Mouse (Mus musculus): Measurements from ENCODE around the gene Bsn. TPM values are rescaled to one million over a fixed set of nuclear protein-coding genes. Genes with fewer than 3 reads are reported as not detected.

The Bsn gene
- total RNA-seq, 2 experiments from 2014 or later: 0.07 to 0.11 TPM

DNA sequence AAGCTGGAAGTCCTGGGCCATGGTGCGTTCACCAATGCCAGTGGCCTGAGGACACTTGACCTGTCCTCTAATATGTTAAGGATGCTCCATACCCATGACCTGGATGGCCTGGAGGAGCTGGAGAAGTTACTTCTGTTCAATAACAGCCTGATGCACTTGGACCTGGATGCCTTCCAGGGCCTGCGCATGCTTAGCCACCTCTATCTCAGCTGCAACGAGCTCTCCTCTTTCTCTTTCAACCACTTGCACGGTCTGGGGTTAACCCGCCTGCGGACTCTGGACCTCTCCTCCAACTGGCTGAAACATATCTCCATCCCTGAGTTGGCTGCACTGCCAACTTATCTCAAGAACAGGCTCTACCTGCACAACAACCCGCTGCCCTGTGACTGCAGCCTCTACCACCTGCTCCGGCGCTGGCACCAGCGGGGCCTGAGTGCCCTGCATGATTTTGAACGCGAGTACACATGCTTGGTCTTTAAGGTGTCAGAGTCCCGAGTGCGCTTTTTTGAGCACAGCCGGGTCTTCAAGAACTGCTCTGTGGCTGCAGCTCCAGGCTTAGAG is 136.4 kb downstream of the Bsn start:
- no peak for DNase-seq

DNA sequence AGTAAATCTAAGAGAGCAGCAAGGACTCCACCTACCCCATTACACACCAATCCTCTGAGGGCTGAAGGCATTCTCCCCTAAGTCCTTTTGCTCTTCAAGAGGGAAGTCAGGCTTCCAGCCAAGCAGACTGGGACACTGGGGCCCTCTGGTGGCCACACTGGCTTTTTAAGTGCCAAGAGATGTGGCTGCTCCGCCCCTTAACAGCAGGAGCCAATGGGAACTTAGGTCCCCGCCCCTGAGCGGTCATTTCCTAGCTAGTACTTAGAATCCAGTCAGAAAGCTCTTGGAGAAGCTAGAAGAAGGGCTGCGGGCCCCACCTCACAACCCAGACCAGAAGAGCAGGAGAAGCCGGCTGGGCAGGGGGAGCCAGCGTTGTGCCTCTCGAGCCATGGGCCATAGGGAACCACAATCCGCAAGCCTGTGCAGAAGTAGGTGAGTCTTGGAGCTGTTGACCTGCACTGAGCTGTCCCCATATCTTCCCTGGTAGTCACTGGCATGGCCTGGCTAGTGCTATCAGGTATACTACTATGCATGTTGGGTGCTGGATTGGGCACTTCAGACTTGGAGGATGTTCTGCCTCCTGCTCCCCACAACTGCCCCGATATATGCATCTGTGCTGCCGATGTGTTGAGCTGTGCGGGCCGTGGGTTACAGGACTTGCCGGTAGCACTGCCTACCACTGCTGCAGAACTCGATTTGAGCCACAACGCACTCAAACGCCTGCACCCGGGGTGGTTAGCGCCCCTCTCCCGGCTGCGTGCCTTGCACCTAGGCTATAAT is 137.1 kb downstream of the Bsn start, which contains the start of gene Amigo3:
TSS of gene Amigo3 (plus strand) at position 275 of the 780 bp plus-strand sequence.
- DNase-seq: peak; percentile 99

GRCm38 (mm10) chr9:108052411-108052810 is 137.8 kb downstream of the Bsn start:
- no peak for DNase-seq

DNA sequence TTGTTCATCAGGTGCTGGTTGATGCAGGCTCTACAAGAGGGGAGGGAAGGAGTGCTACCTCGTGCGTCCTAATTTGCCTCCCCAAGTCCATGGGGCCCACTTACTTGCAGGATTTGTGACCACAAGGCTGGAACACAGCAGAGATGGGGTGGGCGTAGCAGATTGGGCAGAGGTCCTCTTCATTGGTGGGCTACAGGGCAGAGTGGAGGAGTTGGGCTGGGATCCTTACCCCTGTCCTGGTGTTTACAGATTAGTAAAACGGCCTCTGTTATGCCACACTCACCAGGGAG is 138.3 kb downstream of the Bsn start:
- no peak for DNase-seq

GRCm38 (mm10) chr9:108051184-108051930 is 138.8 kb downstream of the Bsn start:
- no peak for DNase-seq

DNA sequence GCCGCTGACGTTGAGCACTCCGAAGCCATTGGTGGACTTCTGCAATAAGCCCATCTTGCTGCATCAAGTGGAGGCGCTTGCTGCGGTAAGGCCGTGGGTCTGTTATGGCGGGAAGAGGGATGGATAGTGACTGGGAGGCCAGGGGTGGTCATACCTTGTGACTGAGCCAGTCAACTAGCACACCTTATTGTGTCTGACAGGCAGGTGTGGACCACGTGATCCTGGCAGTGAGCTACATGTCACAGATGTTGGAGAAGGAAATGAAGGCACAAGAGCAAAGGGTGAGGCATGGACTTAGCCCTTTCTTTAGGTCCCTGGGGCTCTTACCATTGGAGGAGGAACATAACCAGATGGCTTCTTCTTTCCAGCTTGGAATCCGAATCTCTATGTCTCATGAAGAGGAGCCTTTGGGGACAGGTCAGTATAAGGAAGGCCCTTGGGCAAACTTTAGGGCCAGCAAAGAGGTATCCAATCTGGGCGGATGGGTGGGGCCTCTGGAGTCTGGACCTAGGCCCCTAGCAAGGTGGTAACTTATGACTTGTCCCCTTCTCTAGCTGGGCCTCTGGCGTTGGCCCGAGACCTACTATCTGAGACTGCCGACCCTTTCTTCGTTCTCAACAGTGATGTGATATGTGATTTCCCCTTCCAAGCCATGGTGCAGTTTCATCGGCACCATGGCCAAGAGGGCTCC is 140.5 kb downstream of the Bsn start:
- DNase-seq: no peak

GRCm38 (mm10) chr9:108049016-108049455 is 141.1 kb downstream of the Bsn start, which contains the start of gene Gmppb:
Gene Gmppb (plus strand): TSS chr9:108049242.
- peak; percentile 97 for DNase-seq

DNA sequence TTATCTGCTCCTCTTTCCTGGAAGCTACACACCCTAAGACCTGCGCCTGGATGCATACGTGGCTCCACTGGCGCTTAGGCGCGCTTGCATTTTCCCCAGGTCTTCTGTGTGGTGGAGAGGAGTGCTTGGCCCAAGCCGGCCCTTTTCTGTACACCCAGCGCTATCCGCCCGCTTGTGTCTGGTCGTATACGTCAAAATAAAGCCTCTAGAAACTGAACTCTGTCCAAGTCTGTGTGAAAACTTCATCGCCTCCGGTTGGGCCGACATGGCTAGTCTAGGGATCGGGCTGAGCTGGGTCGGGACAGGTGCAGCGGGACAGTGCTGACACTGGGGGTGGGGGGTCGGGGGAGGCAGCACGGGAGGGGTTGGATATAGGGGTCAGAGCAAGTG is 141.6 kb downstream of the Bsn start:
- DNase-seq: no peak

DNA sequence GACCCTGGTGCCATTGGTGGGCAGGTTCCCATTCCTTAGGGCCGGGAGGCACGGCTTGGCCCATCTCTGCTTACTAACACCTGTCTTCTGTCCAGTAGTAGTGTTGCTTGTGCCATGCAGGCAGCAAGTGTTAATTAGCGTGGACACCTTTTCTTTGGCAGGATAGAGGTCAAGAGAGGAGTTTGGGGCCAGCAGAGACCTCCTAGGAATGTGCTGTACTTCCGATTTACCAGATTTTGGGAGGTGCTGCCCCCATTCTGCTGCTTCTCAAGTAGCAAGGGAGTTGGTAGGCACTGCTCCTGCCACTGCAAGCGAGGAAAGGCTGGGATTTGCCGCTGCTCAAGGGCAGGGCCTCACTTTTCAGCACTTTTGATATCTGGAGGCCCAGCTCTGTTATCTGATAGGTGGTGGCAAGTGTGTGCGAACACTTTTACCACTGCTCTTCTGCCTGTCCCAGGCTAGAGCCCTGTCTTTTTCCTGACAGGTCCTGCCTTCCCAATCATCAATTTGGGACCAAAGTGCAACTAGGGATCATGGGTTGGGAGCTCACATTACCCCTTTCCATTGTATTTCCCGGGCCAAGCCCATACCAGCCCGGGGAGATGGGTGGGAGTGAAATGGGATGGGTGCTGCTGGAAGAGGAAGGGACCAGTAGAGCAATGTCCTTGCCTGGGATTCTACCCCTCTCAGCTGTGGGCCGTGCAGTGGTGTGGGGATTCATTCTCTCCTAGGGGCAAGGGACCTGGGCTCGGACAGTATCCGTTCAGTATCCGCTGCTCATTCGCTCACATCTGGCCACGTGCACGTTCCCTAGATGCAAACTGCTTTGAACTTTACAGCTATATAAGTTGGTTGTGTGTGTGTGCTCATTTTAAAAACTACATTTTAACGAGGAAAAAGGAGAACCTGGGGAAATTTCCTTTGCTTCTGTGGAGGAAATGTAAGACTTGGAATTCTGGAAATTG is 142.3 kb downstream of the Bsn start:
- DNase-seq: no peak

- no peak for DNase-seq
Observed at GRCm38 (mm10) chr9:108046582-108046981, 143.6 kb downstream of the Bsn start.

Small RNAs within 50 kb of the gene (microRNA-seq; reads per million reads assigned to microRNA genes)
- gene Gm47303: 0 reads per million in 2 experiments
- gene Mir7088: 0 reads per million in 2 experiments

Other genes starting within 250 kb of the Bsn start
- gene Traip, start 240.2 kb downstream of the Bsn start, total RNA-seq (2021): 10 to 100 TPM in 1 of 2 experiments, 1 to 10 TPM in 1; 7.4 to 10.5 TPM
- 10 to 100 TPM; 13.6 to 13.9 TPM for gene Uba7, start 214.9 kb downstream of the Bsn start, total RNA-seq (2021)
- 1 to 10 TPM in 1 of 2 experiments, under 1 TPM in 1; 0.72 to 1.2 TPM for gene Gm20661, start 207.3 kb downstream of the Bsn start, total RNA-seq (2021)
- 10 to 100 TPM; 24.8 to 27.7 TPM for gene Inka1, start 204.5 kb downstream of the Bsn start, total RNA-seq (2021)
- 1 to 10 TPM; 1.4 to 2.1 TPM for gene Cdhr4, start 197.9 kb downstream of the Bsn start, total RNA-seq (2021)
- gene Gm20662, start 194.0 kb downstream of the Bsn start, total RNA-seq (2021): 1 to 10 TPM in 1 of 2 experiments, under 1 TPM in 1; 0.17 to 1.6 TPM
- 10 to 100 TPM; 48.3 to 55.4 TPM for gene Ip6k1, start 187.9 kb downstream of the Bsn start, total RNA-seq (2021)
- 10 to 100 TPM; 14.2 to 17.1 TPM for gene Gmppb, start 141.1 kb downstream of the Bsn start, total RNA-seq (2021)
- 1 to 10 TPM; 2.3 to 2.6 TPM for gene Amigo3, start 137.2 kb downstream of the Bsn start, total RNA-seq (2021)
- gene Mst1, start 109.9 kb downstream of the Bsn start, total RNA-seq (2021): not detected
- gene Rnf123, start 107.0 kb downstream of the Bsn start, total RNA-seq (2021): 10 to 100 TPM; 62.6 to 63.4 TPM
- 10 to 100 TPM; 42.2 to 45.1 TPM for gene Apeh, start 95.8 kb downstream of the Bsn start, total RNA-seq (2021)
- 100 to 1,000 TPM; 307 to 326 TPM for gene Dag1, start 73.6 kb upstream of the Bsn start, total RNA-seq (2021)
- 10 to 100 TPM; 19.3 to 21.2 TPM for gene Nicn1, start 100.0 kb upstream of the Bsn start, total RNA-seq (2021)
- 1 to 10 TPM; 3.6 to 6.0 TPM for gene Amt, start 106.5 kb upstream of the Bsn start, total RNA-seq (2021)
- gene Rhoa, start 115.7 kb upstream of the Bsn start, total RNA-seq (2021): 100 to 1,000 TPM; 341 to 348 TPM
- 10 to 100 TPM; 15.9 to 19.1 TPM for gene Tcta, start 115.8 kb upstream of the Bsn start, total RNA-seq (2021)
- gene Gpx1, start 148.5 kb upstream of the Bsn start, total RNA-seq (2021): 100 to 1,000 TPM; 159 to 185 TPM
- 100 to 1,000 TPM; 105 to 108 TPM for gene Usp4, start 157.5 kb upstream of the Bsn start, total RNA-seq (2021)
- gene 1700102P08Rik, start 202.4 kb upstream of the Bsn start, total RNA-seq (2021): 1 to 10 TPM in 1 of 2 experiments, under 1 TPM in 1; 0.64 to 1.1 TPM
- under 1 TPM; 0.10 to 0.11 TPM for gene Ccdc36, start 238.1 kb upstream of the Bsn start, total RNA-seq (2021)
- not detected for gene BC048562, start 246.1 kb upstream of the Bsn start, total RNA-seq (2021)